Mouse (Mus musculus): ENCODE data around the gene Tspan13.

GRCm38 (mm10) chr12:36041703-36042347 is 475 bp downstream of the Tspan13 start:
- no peak for TF ChIP-seq POU5F1 (IDR thresholded peaks at IDR 0.05; ENCODE audit: borderline replicate concordance, low read length)
- no peak; the same call in 1 of the 2 replicates for TF ChIP-seq CTCF (conservative IDR thresholded peaks at IDR 0.05; ENCODE audit: low read length)
- no peak for TF ChIP-seq NANOG (IDR thresholded peaks at IDR 0.05; ENCODE audit: borderline replicate concordance, low read length)

Data from E14TG2a.4 (cell line).